Mouse (Mus musculus) stomach, postnatal 0 days (tissue): ENCODE results near the gene Bach1.

Source experiments
- CTCF ChIP-seq: IDR thresholded peaks from 2 replicates; pipeline ENCODE4 v1.5.1; 2016; ENCODE audit warnings: antibody characterized with exemption, low read depth, mild to moderate bottlenecking, moderate library complexity
- EP300 ChIP-seq: optimal IDR thresholded peaks from 2 replicates; pipeline ENCODE3; 2016; ENCODE audit warnings: antibody characterized with exemption

- no peak for TF ChIP-seq EP300
- no peak for TF ChIP-seq CTCF
Measured at GRCm38 (mm10) chr16:87771926-87772325, 73.2 kb downstream of the Bach1 start.
